Mouse (Mus musculus) cortical plate, adult 2 months (tissue): ENCODE measurements at regions not wholly inside any gene's neighbourhood (a gene's known extent, or its start where the extent isn't known, plus 50 kb on each side); places are given as distances from the start of the nearest gene placed in this dataset.

Source experiments
- CTCF ChIP-seq: fragments of 200-500 bp; IDR thresholded peaks from 2 replicates; pipeline ENCODE4 v1.5.1; 2011; ENCODE audit warnings: mild to moderate bottlenecking, control low read depth, low read length; ENCODE audit not compliant: insufficient read depth; ENCODE audit errors: extremely low read depth
- POLR2A ChIP-seq: fragments of 200-500 bp; IDR thresholded peaks from 2 replicates; pipeline ENCODE4 v1.6.1; 2011; ENCODE audit warnings: mild to moderate bottlenecking, low read length, control low read depth; ENCODE audit not compliant: insufficient read depth; ENCODE audit errors: extremely low read depth

GRCm38 (mm10) chr3:34403586-34403985, 246.6 kb upstream of the Sox2 start:
- TF ChIP-seq POLR2A (no peak), CTCF (no peak)
